Mouse (Mus musculus): Measurements from ENCODE around the gene Rapgef5.

- TF ChIP-seq ZC3H11A (IDR thresholded peaks at IDR 0.05; ENCODE audit: borderline replicate concordance, low read depth, low read length) (no peak), ZNF384 (IDR thresholded peaks at IDR 0.05; ENCODE audit: low read depth, low read length) (no peak)
These were observed 37.1 kb downstream of the Rapgef5 start for GRCm38 (mm10) chr12:117553353-117553752.
